Mouse (Mus musculus) liver (tissue): ENCODE results near the gene Fhl1.

ENCODE experiments used
- DNase-seq: peaks from one replicate; pipeline ENCODE4 v3.0.0-alpha.2; 2020; ENCODE audit warnings: mixed read lengths

Gene Fhl1

DNA sequence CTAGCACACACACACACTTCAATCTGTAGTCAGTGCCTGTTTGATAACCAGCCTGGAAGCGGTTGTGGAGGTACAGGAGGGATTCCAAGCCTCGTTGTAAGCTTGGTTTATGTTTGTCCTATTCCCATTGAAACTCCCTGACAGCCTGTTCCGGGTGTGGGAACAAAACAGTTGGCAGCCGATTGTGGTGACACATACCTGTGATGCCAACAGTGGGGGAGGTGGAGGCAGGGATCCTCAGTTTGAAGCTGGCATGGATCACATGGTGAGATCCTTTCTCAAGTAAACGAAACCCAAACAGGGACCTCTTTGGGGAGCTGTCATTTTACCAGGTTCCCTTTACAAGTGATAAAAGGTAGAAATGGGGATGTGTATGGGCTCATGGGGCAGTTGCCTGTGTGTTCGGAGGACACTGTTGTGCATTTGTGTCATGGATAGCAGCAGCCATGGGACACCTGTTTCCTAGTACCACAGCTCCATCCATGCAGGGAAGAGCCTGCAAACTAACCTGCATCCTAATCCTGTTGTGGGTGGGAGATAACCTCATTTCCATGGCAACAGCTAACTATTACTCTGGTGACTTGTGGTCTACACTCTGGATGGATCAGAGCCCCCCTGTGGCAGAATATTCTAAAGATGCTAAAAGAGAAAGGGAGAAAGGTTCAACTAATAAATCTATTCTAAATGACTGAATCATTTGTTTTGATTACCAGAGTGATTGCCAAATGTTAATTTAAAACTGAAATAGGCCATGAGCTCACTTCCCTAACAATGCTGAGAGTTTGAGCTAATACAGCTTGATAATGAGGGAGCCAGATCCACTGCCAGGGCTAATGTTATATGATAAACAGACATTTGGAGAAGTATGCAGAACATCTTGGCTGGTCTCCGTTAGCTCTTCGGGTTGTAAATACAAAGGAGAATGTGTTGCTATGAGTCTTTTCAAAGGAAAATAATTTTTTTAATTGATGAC, 22.0 kb downstream of the Fhl1 start:
- DNase-seq = no peak

- DNase-seq = peak; percentile 49
Measured at GRCm38 (mm10) chrX:56755646-56756045, 24.1 kb downstream of the Fhl1 start.

- peak; percentile 33 for DNase-seq
Measured at GRCm38 (mm10) chrX:56756352-56756751, 24.8 kb downstream of the Fhl1 start.

GRCm38 (mm10) chrX:56760257-56760760, 28.7 kb downstream of the Fhl1 start:
- DNase-seq = no peak

GRCm38 (mm10) chrX:56769838-56770237, 38.3 kb downstream of the Fhl1 start:
- DNase-seq = no peak

- no peak for DNase-seq
Measured at GRCm38 (mm10) chrX:56771751-56772150, 40.2 kb downstream of the Fhl1 start.

DNA sequence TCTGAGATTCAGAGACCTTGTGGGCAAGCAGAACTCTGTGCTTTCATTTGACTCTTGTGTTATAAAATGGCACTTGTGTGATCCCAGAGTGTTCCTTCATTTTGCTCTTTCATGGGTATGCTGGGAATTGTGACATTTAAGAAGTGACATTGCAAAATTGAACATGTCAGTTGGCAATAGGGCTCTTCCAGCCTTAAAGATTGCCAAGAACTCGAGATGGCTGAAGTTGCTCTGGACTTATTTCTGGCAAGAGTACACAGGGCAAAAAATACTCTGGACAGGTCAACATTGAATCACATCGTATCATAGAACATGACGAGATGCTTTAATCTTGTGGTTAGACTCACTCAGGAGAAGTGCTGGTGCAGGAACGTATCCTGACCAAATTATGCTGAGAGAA, 41.7 kb downstream of the Fhl1 start:
- DNase-seq = no peak

- no peak for DNase-seq
Measured at GRCm38 (mm10) chrX:56786281-56787061, 54.9 kb downstream of the Fhl1 start.

- no peak for DNase-seq
Measured at GRCm38 (mm10) chrX:56787486-56787885, 55.9 kb downstream of the Fhl1 start.

DNA sequence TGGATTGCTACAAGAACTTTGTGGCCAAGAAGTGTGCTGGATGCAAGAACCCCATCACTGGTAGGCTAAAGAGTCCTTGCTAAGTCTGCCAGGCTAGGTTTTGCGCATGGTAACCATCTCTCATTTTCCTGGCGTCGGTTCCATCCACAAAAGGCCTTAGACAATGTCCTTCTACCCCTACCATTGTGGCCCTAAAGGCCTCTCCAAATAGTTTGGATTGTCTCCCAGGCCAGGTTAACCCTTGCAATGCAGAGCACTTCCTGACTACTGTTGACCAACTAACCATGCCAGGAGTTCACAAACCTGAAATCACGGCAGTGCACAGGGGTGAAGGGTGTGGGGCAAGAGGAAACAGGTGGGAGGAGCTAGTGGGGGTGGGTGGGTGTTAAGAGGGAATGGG, 59.0 kb downstream of the Fhl1 start:
- DNase-seq = no peak

GRCm38 (mm10) chrX:56791268-56791667, 59.7 kb downstream of the Fhl1 start:
- peak; percentile 47 for DNase-seq

GRCm38 (mm10) chrX:56821765-56822603, 90.4 kb downstream of the Fhl1 start, which contains the start of gene Map7d3:
Gene Map7d3 (minus strand): TSS chrX:56822326.
- peak; percentile 46 for DNase-seq

GRCm38 (mm10) chrX:56827492-56827891, 95.9 kb downstream of the Fhl1 start:
- DNase-seq = no peak

DNA sequence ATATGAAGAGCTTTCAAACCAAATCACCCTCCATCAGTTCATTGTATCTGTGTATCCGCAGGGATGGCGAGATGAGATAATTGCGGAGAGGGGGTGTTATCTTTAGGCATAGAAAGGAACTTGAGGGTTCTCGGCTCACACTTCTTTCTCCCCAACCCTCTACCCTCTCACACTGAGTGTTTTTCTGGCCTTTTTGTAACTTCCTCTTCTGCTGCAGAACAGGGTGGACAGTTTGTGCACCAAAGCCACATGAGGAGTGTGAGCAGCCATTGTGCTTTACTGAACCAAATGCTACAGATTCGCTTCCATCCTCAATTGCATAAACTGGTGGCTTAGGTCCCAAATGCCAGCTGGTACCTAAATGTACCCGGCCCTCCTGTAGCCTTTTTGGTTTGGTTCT, 104.3 kb downstream of the Fhl1 start:
- no peak for DNase-seq

DNA sequence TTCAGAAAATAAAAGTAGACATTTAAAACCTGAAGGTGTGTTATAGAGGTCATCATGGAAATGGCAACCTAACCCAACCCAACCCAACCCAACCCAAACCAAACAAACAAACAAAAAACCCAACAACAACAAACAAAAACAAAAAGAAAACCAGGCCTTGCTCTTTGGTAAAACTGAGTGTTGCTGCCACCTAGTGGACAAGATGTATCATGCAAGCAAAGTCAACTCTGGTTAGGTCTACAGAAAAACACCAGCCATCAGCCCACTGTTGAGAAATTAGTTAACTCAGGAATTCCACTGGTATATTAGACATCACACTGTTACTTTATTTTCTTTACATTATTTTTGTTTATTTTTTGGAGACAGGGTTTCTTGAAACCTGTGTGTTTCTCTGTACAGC, 107.8 kb downstream of the Fhl1 start:
- peak; percentile 19 for DNase-seq

- no peak for DNase-seq
Measured at GRCm38 (mm10) chrX:56841255-56841654, 109.7 kb downstream of the Fhl1 start.
